Mouse (Mus musculus): Measurements from ENCODE around the gene Gm10300. TPM values are rescaled to one million over a fixed set of nuclear protein-coding genes. Genes with fewer than 3 reads are reported as not detected.

Gene Gm10300
- polyA plus RNA-seq, 1 experiment from 2014 or later, result not detected

DNA sequence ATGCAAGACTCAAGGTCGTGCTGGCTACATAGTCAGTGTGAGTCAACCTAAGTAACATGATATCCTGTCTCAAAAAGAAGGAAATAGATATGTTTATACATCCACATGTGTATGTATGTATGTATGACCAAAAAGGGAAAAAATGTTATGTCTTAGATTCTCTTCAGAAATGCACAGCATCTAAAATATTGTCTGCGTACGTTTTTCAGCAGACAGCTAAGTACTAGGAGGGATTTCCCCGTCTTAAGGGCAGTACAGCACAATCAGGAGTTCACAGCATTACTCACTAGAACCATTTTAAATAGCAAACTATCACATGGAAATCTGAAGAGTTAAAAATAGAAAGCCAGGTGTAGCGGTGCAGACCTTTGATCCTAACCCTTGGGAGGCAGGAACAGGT lies 37.4 kb upstream of the Gm10300 start:
- ATAC-seq (replicated peaks; ENCODE audit: low FRiP score, low TSS enrichment, low read depth) (no peak), DNase-seq (ENCODE audit: low spot score) (peak; percentile 34)
- no peak overlapping the region for H3K4me2 ChIP-seq (ENCODE audit: low read length)

DNA sequence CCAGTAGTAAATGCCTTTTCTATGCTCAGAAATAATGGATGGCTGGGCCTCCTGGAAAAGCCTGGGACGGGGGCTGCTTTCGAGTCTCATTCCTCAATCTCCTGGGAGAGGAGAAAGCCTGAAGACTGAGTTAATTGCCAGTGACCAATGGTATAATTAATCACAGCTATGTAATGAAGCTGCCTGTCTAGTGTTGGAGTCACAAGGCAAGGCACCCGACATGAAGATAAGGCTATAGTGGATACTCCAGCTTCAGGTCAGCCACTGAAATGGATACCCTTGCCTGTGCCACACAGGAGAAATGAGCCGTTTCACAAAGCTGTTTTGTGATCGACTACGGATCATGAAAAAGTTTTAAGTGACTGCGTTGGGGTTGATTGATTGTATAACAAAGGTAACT lies 36.5 kb upstream of the Gm10300 start:
- no peaks in the 10 kb centered on the region for H3K27me3 ChIP-seq (replicated peaks; ENCODE audit: control insufficient read depth, insufficient read depth, low read length)
- H3K9ac ChIP-seq (ENCODE audit: low read length), result no peak overlapping the region
- no peak for ATAC-seq (replicated peaks; ENCODE audit: low FRiP score, low TSS enrichment, low read depth)
- peaks cover 3% of the 10 kb centered on the region; the same call in 1 of the 2 replicates for H3K4me1 ChIP-seq (replicated peaks; ENCODE audit: control insufficient read depth, insufficient read depth, low read length)
- no peak overlapping the region for H3K4me3 ChIP-seq (ENCODE audit: low read depth, low read length)
- no peak overlapping the region for H3K27ac ChIP-seq (ENCODE audit: low read depth)
- no peaks in the 10 kb centered on the region for H3K9me3 ChIP-seq (ENCODE audit: control insufficient read depth, low read length)
- no peaks in the 10 kb centered on the region for H3K36me3 ChIP-seq (ENCODE audit: control insufficient read depth, insufficient read depth, low read length)
- WGBS, result 60% methylated on average over 7 of the region's 7 CpGs
- peak; percentile 32 for DNase-seq (ENCODE audit: low spot score)
- no peak overlapping the region for H3K4me2 ChIP-seq (ENCODE audit: low read length)

More for the DNA sequence above, 37.4 kb upstream of the Gm10300 start:
- 61% methylated on average over 5 of the region's 5 CpGs for WGBS
- H3K9me3 ChIP-seq (ENCODE audit: control insufficient read depth, low read length), result no peaks in the 10 kb centered on the region
- no peaks in the 10 kb centered on the region for H3K27me3 ChIP-seq (replicated peaks; ENCODE audit: control insufficient read depth, insufficient read depth, low read length)
- no peak overlapping the region for H3K27ac ChIP-seq (ENCODE audit: low read depth)
- no peak overlapping the region for H3K9ac ChIP-seq (ENCODE audit: low read length)
- H3K36me3 ChIP-seq (ENCODE audit: control insufficient read depth, insufficient read depth, low read length), result no peaks in the 10 kb centered on the region
- H3K4me1 ChIP-seq (replicated peaks; ENCODE audit: control insufficient read depth, insufficient read depth, low read length), result peaks cover 3% of the 10 kb centered on the region; the same call in 1 of the 2 replicates
- no peak overlapping the region for H3K4me3 ChIP-seq (ENCODE audit: low read depth, low read length)

DNA sequence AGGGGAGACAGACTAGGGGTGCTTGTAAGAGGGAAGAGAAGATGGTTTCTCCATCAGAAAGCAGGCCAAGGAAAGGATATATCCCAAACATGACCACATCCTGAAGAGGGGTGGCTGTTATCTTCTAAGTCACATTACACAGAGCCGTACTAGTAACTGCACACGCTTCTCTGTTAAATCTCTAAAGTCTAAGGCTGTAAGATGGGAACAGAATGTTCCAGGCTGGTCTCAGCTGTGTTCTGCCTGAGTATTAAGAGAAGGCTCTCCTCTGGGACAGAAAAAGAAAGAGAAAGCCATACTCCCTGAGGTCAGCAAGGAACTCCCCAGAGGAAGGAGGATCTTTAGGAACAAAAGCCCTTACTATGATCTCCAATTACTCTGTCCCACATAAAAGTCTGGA lies 35.7 kb upstream of the Gm10300 start:
- Histone ChIP-seq H3K4me1 (replicated peaks; ENCODE audit: control insufficient read depth, insufficient read depth, low read length) (peaks cover 3% of the 10 kb centered on the region; the same call in 1 of the 2 replicates), H3K27me3 (replicated peaks; ENCODE audit: control insufficient read depth, insufficient read depth, low read length) (no peaks in the 10 kb centered on the region), H3K4me2 (ENCODE audit: low read length) (no peak overlapping the region), H3K27ac (ENCODE audit: low read depth) (no peak overlapping the region), H3K36me3 (ENCODE audit: control insufficient read depth, insufficient read depth, low read length) (no peaks in the 10 kb centered on the region), H3K9me3 (ENCODE audit: control insufficient read depth, low read length) (no peaks in the 10 kb centered on the region), H3K9ac (ENCODE audit: low read length) (no peak overlapping the region), H3K4me3 (ENCODE audit: low read depth, low read length) (no peak overlapping the region)
- no peak for ATAC-seq (replicated peaks; ENCODE audit: low FRiP score, low TSS enrichment, low read depth)
- DNase-seq (ENCODE audit: low spot score), result no peak
- WGBS, result 88% methylated on average over 2 of the region's 2 CpGs

DNA sequence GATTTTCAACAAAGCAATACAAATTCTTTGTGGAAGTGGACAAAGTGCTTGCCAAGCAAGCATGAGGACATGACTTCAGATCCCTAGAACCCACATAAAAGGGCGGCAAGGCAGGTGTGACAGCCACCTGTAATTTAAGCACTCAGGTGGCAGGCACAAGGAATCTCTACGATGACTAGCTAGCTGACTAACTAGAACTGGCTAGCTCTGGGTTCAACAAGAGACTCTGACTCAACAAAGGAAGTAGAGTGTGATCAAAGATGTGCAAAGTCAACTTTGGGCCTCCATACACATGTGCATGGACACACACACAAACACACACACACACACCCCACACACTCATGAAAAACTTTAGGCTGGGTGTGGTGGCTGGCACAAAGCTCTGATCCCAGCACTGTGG lies 35.0 kb upstream of the Gm10300 start:
- no peaks in the 10 kb centered on the region for H3K27me3 ChIP-seq (replicated peaks; ENCODE audit: control insufficient read depth, insufficient read depth, low read length)
- 90% methylated on average over 2 of the region's 2 CpGs for WGBS
- ATAC-seq (replicated peaks; ENCODE audit: low FRiP score, low TSS enrichment, low read depth) (no peak), DNase-seq (ENCODE audit: low spot score) (no peak)
- H3K4me1 ChIP-seq (replicated peaks; ENCODE audit: control insufficient read depth, insufficient read depth, low read length), result peaks cover 3% of the 10 kb centered on the region; the same call in 1 of the 2 replicates
- H3K4me2 ChIP-seq (ENCODE audit: low read length), result no peak overlapping the region
- H3K9ac ChIP-seq (ENCODE audit: low read length), result no peak overlapping the region
- H3K9me3 ChIP-seq (ENCODE audit: control insufficient read depth, low read length), result no peaks in the 10 kb centered on the region
- no peak overlapping the region for H3K27ac ChIP-seq (ENCODE audit: low read depth)
- no peak overlapping the region for H3K4me3 ChIP-seq (ENCODE audit: low read depth, low read length)
- H3K36me3 ChIP-seq (ENCODE audit: control insufficient read depth, insufficient read depth, low read length), result no peaks in the 10 kb centered on the region

DNA sequence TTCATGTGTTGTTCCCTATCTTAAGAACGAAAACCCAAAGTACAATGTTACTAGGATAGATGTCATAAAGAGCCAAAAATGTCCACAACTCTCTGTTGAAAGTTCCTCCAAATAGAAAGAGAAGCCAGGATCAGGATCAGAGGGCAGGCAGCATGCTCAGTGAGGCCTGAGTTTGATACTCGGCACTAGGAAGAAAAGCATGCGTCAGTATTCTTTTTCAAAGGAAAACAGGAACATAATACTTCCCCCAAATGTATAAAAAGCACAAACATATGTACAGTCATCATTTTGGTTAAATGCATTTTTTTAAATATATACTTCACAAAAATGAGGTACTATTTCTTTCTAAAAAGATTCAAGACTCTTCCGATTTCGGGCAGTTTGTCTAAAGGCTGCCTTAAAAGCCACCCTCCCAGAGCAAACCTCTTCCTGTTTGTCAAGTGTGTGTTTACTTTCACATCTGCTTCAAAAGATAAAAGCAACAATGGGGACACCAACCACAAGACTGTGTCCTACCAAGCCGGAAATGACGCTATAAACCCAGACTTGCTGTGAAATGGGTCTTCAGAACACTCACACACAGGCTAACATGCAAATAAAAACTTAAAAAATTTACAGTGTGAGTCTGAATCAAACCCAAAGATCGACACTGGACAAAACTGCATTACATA lies 34.4 kb upstream of the Gm10300 start:
- no peak overlapping the region for H3K27ac ChIP-seq (ENCODE audit: low read depth)
- DNase-seq (ENCODE audit: low spot score) (no peak), ATAC-seq (replicated peaks; ENCODE audit: low FRiP score, low TSS enrichment, low read depth) (no peak)
- H3K4me1 ChIP-seq (replicated peaks; ENCODE audit: control insufficient read depth, insufficient read depth, low read length), result peaks cover 3% of the 10 kb centered on the region; the same call in 1 of the 2 replicates
- WGBS, result 74% methylated on average over 8 of the region's 8 CpGs
- H3K9ac ChIP-seq (ENCODE audit: low read length), result no peak overlapping the region
- H3K27me3 ChIP-seq (replicated peaks; ENCODE audit: control insufficient read depth, insufficient read depth, low read length), result no peaks in the 10 kb centered on the region
- no peak overlapping the region for H3K4me2 ChIP-seq (ENCODE audit: low read length)
- H3K36me3 ChIP-seq (ENCODE audit: control insufficient read depth, insufficient read depth, low read length), result no peaks in the 10 kb centered on the region
- no peaks in the 10 kb centered on the region for H3K9me3 ChIP-seq (ENCODE audit: control insufficient read depth, low read length)
- no peak overlapping the region for H3K4me3 ChIP-seq (ENCODE audit: low read depth, low read length)

DNA sequence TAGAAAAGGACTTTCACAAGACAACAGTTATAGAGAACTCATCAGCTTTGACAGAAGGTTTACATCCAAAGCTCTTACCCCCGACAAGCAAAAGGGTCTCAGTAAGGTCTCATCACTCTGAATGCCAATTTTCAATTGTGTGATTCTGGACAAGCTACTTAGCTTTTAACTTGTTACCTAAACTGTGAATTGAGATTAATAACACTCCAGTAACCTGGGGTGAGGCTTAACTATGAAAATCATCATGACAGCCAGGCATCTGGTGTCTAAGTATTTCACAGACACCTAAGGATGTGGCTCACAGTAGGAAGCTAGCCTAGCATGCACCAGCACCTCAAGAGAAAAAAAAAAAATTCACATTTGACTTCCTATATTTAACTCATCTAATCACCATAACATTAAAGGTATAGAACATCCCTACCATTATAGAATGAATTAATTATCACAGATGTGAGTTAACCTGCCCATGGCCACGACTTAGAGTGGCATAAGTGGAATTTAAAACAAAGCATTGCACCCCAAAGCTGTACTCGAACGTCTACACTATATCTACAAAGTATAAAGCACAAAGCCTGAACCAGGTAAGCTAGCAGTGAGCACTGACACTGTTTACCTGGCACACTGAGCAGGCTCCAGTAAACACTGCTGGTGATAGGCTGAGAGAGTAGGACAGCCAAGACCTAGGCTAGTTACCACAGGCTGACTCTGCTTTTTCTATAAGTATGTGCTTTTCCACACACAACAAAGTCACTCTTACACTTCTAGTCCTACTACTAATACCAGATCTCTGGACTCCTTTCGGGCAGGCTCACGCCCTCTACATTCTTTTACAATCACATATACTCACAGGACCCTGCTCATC lies 32.8 kb upstream of the Gm10300 start:
- no peak for ATAC-seq (replicated peaks; ENCODE audit: low FRiP score, low TSS enrichment, low read depth)
- H3K27ac ChIP-seq (ENCODE audit: low read depth), result no peak overlapping the region
- no peaks in the 10 kb centered on the region for H3K9me3 ChIP-seq (ENCODE audit: control insufficient read depth, low read length)
- no peak overlapping the region for H3K9ac ChIP-seq (ENCODE audit: low read length)
- H3K4me3 ChIP-seq (ENCODE audit: low read depth, low read length), result no peak overlapping the region
- 71% methylated on average over 6 of the region's 6 CpGs for WGBS
- no peak overlapping the region for H3K4me2 ChIP-seq (ENCODE audit: low read length)
- H3K4me1 ChIP-seq (replicated peaks; ENCODE audit: control insufficient read depth, insufficient read depth, low read length), result peaks cover 3% of the 10 kb centered on the region; the same call in 1 of the 2 replicates
- H3K27me3 ChIP-seq (replicated peaks; ENCODE audit: control insufficient read depth, insufficient read depth, low read length), result no peaks in the 10 kb centered on the region
- DNase-seq (ENCODE audit: low spot score), result no peak
- H3K36me3 ChIP-seq (ENCODE audit: control insufficient read depth, insufficient read depth, low read length), result no peaks in the 10 kb centered on the region

DNA sequence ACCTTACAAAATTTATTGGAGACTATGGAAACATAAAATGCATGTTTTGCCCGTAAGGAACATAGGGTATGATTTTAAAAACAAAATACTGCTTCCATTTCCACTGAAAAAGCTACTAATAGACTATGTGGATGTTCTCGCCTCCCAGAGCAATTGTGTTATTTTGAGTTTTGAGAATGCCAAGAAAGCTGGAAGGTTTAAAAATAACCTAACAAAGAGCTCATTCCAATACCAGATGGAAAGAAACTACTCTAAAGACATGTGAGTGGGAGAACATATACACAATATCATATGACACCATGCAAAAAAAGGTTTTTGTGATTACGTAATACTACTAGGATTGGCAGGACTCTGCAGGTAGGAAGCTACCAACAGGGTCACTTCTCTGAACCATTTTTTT lies 30.8 kb upstream of the Gm10300 start:
- H3K27me3 ChIP-seq (replicated peaks; ENCODE audit: control insufficient read depth, insufficient read depth, low read length), result no peaks in the 10 kb centered on the region
- H3K4me1 ChIP-seq (replicated peaks; ENCODE audit: control insufficient read depth, insufficient read depth, low read length), result peaks cover 3% of the 10 kb centered on the region; the same call in 1 of the 2 replicates
- no peaks in the 10 kb centered on the region for H3K9me3 ChIP-seq (ENCODE audit: control insufficient read depth, low read length)
- no peaks in the 10 kb centered on the region for H3K36me3 ChIP-seq (ENCODE audit: control insufficient read depth, insufficient read depth, low read length)
- WGBS, result 88% methylated on average over 3 of the region's 3 CpGs
- H3K9ac ChIP-seq (ENCODE audit: low read length), result no peak overlapping the region
- H3K4me2 ChIP-seq (ENCODE audit: low read length), result no peak overlapping the region
- H3K4me3 ChIP-seq (ENCODE audit: low read depth, low read length), result no peak overlapping the region
- no peak overlapping the region for H3K27ac ChIP-seq (ENCODE audit: low read depth)
- DNase-seq (ENCODE audit: low spot score) (no peak), ATAC-seq (replicated peaks; ENCODE audit: low FRiP score, low TSS enrichment, low read depth) (no peak)

DNA sequence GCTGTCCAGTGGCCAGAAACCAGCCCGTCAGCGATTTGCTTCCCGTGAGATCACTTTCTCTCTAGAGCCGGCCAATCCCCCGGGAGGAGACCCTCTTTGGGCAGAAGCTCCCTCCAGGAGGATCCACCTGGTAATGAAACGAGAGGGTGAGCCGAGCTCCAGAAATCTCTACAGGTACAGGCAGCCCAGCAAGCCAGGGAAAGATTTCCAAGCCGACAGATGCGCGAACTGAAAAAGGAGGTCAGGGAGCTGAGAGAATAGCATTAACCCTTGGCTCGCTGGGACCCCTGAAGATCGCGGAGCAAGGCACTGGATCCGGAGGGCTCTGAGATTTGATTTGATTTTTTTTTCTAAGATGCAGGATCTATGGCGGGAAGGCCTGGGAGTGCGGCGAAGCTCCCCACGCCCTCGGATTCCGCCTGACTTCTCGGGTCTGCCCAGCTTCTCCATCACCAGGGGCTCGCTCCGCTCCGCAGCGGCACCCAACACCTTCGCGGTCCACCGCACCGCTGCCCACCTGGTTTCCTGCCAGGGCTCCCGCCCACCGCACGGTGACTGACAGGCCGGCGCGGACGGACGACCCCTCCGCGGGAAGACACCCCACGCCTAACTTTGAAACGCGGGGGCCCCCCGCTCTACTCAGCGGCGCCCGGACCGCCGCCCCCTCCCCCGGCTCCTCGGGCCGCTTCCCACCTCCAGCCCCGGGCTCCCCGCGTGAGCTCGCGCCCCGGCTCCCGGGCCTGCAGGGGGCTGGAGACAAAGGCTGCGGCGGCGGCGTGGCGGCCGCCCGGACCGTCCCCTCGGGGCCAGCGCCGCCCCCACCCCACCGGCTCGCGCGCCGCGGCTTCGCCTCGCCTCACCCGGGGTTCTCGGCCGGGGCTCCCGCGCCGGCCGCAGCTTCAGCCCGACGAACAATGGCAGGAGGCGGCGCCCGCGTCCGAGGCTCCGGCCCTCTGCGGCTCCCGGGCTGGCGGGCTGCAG lies 26.2 kb upstream of the Gm10300 start:
- no peaks in the 10 kb centered on the region for H3K27me3 ChIP-seq (replicated peaks; ENCODE audit: control insufficient read depth, insufficient read depth, low read length)
- WGBS, result under 1% methylated on average over 88 of the region's 95 CpGs
- peak overlapping the region; percentile 91 for H3K9ac ChIP-seq (ENCODE audit: low read length)
- H3K36me3 ChIP-seq (ENCODE audit: control insufficient read depth, insufficient read depth, low read length), result no peaks in the 10 kb centered on the region
- H3K9me3 ChIP-seq (ENCODE audit: control insufficient read depth, low read length), result no peaks in the 10 kb centered on the region
- peak overlapping the region; percentile 70 for H3K4me3 ChIP-seq (ENCODE audit: low read depth, low read length)
- peak overlapping the region; percentile 92 for H3K27ac ChIP-seq (ENCODE audit: low read depth)
- H3K4me2 ChIP-seq (ENCODE audit: low read length), result peak overlapping the region; percentile 89
- peak; percentile 82 for DNase-seq (ENCODE audit: low spot score)
- ATAC-seq (replicated peaks; ENCODE audit: low FRiP score, low TSS enrichment, low read depth), result peak; percentile 56
- no peaks in the 10 kb centered on the region; the same call in 1 of the 2 replicates for H3K4me1 ChIP-seq (replicated peaks; ENCODE audit: control insufficient read depth, insufficient read depth, low read length)

All from intestine, embryonic 14.5 days (tissue).